Mouse (Mus musculus): ENCODE measurements around the gene Sdr9c7.

GRCm38 (mm10) chr10:127951390-127951789 is 53.1 kb downstream of the Sdr9c7 start:
- no peak for TF ChIP-seq EP300 (optimal IDR thresholded peaks at IDR 0.05)
- TF ChIP-seq CTCF (IDR thresholded peaks at IDR 0.05; ENCODE audit: low read depth): no peak

All from stomach, postnatal 0 days (tissue).